Mouse (Mus musculus): ENCODE results near the gene Daam1. TPM values are rescaled to one million over a fixed set of nuclear protein-coding genes. Genes with fewer than 3 reads are reported as not detected.

The Daam1 gene
- total RNA-seq, 2 experiments from 2014 or later, result 60.5 to 71.6 TPM

GRCm38 (mm10) chr12:71922827-71923381 is 92.0 kb downstream of the Daam1 start:
- no peak for DNase-seq (ENCODE audit: extremely low spot score in 1 of 2, low spot score in 1 of 2)

- no peak for DNase-seq (ENCODE audit: extremely low spot score in 1 of 2, low spot score in 1 of 2)
These were observed 94.2 kb downstream of the Daam1 start for GRCm38 (mm10) chr12:71924978-71925529.

- no peak for DNase-seq (ENCODE audit: extremely low spot score in 1 of 2, low spot score in 1 of 2)
These were observed 95.3 kb downstream of the Daam1 start for GRCm38 (mm10) chr12:71925990-71926700.

GRCm38 (mm10) chr12:71928092-71928491 is 97.2 kb downstream of the Daam1 start:
- no peak for DNase-seq (ENCODE audit: extremely low spot score in 1 of 2, low spot score in 1 of 2)

GRCm38 (mm10) chr12:71929876-71930275 is 99.0 kb downstream of the Daam1 start:
- DNase-seq (ENCODE audit: extremely low spot score in 1 of 2, low spot score in 1 of 2), result no peak

- DNase-seq (ENCODE audit: extremely low spot score in 1 of 2, low spot score in 1 of 2), result no peak
These were observed 101.8 kb downstream of the Daam1 start for GRCm38 (mm10) chr12:71932433-71933386.

- no peak for DNase-seq (ENCODE audit: extremely low spot score in 1 of 2, low spot score in 1 of 2)
These were observed 103.2 kb downstream of the Daam1 start for GRCm38 (mm10) chr12:71933989-71934645.

GRCm38 (mm10) chr12:71936636-71937035 is 105.8 kb downstream of the Daam1 start:
- DNase-seq (ENCODE audit: extremely low spot score in 1 of 2, low spot score in 1 of 2), result no peak

GRCm38 (mm10) chr12:71938513-71938912 is 107.6 kb downstream of the Daam1 start:
- no peak for DNase-seq (ENCODE audit: extremely low spot score in 1 of 2, low spot score in 1 of 2)

- no peak for DNase-seq (ENCODE audit: extremely low spot score in 1 of 2, low spot score in 1 of 2)
These were observed 110.4 kb downstream of the Daam1 start for GRCm38 (mm10) chr12:71941290-71941689.

- DNase-seq (ENCODE audit: extremely low spot score in 1 of 2, low spot score in 1 of 2), result no peak
These were observed 112.2 kb downstream of the Daam1 start for GRCm38 (mm10) chr12:71943112-71943511.

- DNase-seq (ENCODE audit: extremely low spot score in 1 of 2, low spot score in 1 of 2), result no peak
These were observed 112.8 kb downstream of the Daam1 start for GRCm38 (mm10) chr12:71943646-71944045.

GRCm38 (mm10) chr12:71945844-71946243 is 115.0 kb downstream of the Daam1 start:
- DNase-seq (ENCODE audit: extremely low spot score in 1 of 2, low spot score in 1 of 2), result no peak

GRCm38 (mm10) chr12:71946448-71946847 is 115.6 kb downstream of the Daam1 start:
- DNase-seq (ENCODE audit: extremely low spot score in 1 of 2, low spot score in 1 of 2), result no peak

- no peak for DNase-seq (ENCODE audit: extremely low spot score in 1 of 2, low spot score in 1 of 2)
These were observed 118.1 kb downstream of the Daam1 start for GRCm38 (mm10) chr12:71948972-71949371.

GRCm38 (mm10) chr12:71949606-71950005 is 118.7 kb downstream of the Daam1 start:
- DNase-seq (ENCODE audit: extremely low spot score in 1 of 2, low spot score in 1 of 2), result no peak

- DNase-seq (ENCODE audit: extremely low spot score in 1 of 2, low spot score in 1 of 2), result no peak
These were observed 119.4 kb downstream of the Daam1 start for GRCm38 (mm10) chr12:71950095-71950877.

GRCm38 (mm10) chr12:71954180-71954935 is 123.5 kb downstream of the Daam1 start:
- no peak for DNase-seq (ENCODE audit: extremely low spot score in 1 of 2, low spot score in 1 of 2)

GRCm38 (mm10) chr12:71956980-71957379 is 126.1 kb downstream of the Daam1 start:
- DNase-seq (ENCODE audit: extremely low spot score in 1 of 2, low spot score in 1 of 2), result no peak

Data from layer of hippocampus, postnatal 25 days (tissue).